Mouse (Mus musculus): ENCODE results near the gene Zc3h12d. TPM values are rescaled to one million over a fixed set of nuclear protein-coding genes. Genes with fewer than 3 reads are reported as not detected.
"Not testable (repeated sequence)": the region's sequence is repeated elsewhere in the genome, so short reads cannot be mapped to it uniquely, and the experiment has no call there.

Gene Zc3h12d
- polyA plus RNA-seq, 1 experiment, result 0.22 TPM

DNA sequence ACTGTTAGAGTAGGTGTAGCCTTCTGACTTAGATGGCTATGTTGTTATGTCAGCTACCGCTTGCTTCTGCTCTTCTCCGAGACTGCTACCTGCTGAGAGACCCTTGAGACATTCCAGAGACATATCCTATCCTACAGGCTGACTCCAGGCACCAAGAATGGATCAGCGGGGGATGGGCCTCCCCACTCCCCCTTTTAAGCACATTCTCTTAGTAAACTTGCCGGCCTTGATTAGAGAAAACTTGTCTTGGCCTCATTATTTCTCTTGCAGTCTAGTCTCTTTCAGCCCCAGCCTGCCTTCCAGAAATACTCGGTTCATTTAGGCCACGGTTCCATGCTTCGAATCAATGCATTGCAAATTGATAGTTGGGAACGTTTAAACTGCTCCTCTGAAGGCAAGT lies 37.5 kb downstream of the Zc3h12d start:
- no peak for DNase-seq (ENCODE audit: extremely low spot score in 1 of 2, low spot score in 1 of 2)

DNA sequence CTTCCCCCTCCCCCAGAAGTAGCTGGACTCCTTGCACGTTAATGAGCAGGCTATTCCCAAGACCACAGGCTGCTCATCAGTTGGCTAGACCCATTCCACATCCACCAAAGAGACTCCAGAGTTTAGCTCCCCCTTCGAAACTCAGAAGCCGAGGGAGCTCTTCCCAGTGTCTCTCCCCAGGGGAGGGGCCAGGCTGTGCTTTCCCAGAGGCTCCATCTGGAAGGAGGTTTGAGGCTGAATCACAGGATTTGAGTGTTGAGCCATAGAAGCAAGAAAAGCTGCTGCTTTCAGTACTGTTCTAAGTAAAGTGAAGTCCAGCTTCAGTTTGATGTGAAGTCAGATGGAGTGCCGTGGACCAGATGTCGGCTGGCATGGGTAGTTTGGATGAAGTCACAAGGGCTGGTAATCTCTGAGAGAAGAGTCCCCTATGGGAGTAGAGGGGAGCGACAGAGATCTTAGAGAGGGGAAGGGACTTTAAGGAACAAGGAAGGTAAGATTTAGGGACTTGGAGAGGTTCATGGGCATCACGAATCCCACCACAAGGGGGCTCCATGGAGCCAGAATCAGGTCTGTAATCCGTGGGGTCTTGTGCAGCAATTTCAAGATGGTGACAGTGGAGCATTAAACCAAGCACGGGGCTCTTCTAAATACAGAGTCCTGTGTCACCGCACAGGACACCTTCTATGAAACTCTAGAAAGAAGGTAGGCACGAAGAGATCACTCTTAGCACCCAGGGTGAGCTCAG lies 38.5 kb downstream of the Zc3h12d start:
- DNase-seq (ENCODE audit: extremely low spot score in 1 of 2, low spot score in 1 of 2), result peak; percentile 20 to 70

- DNase-seq (ENCODE audit: extremely low spot score in 1 of 2, low spot score in 1 of 2), result no peak
Observed at GRCm38 (mm10) chr10:7871381-7872020, 39.2 kb downstream of the Zc3h12d start.

DNA sequence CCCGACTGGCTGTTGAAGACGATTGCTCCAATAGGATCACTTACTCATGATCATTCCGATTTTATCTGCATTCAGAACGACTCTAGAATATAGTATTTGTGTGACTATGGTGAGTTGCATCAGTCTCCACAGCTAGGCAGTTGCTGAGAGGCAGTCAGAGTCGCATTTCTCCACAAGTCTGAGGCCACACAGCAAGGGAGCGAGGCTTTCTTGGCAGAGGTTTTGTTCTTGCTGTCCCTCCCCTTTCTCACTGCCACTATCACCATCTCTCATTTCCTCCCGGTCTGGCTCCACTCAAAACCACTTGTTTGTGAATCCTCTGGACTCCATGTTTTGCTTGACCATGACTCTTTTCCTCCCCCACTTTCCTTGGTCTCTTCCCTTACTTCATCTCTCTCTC lies 41.9 kb downstream of the Zc3h12d start:
- DNase-seq (ENCODE audit: extremely low spot score in 1 of 2, low spot score in 1 of 2), result no peak

GRCm38 (mm10) chr10:7880283-7880682 lies 48.0 kb downstream of the Zc3h12d start:
- not testable (repeated sequence) for DNase-seq (ENCODE audit: extremely low spot score in 1 of 2, low spot score in 1 of 2)

DNA sequence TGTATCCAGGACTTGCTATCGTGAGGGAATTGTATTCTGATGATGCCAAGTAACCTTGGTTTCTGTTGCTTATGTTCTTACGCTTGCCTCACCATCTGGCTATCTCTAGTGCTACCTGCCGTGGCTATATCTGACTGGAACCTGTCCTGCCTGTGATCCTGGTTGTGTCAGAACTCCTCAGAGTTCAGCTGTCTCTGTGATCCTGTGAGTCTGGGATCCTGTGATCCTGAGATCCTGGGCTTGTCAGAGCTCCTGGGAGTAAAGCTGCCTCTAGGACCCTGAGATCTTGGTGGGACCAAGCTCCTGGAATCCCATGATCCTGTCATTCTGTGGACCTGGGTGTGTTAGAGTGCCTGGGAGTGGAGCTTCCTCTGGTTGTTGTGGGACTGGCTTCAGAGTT lies 49.7 kb downstream of the Zc3h12d start:
- no peak for DNase-seq (ENCODE audit: extremely low spot score in 1 of 2, low spot score in 1 of 2)

- peak; percentile 45 to 91 for DNase-seq (ENCODE audit: extremely low spot score in 1 of 2, low spot score in 1 of 2)
Observed at GRCm38 (mm10) chr10:7883524-7883923, 51.3 kb downstream of the Zc3h12d start.

GRCm38 (mm10) chr10:7888256-7888868 lies 56.1 kb downstream of the Zc3h12d start:
- DNase-seq (ENCODE audit: extremely low spot score in 1 of 2, low spot score in 1 of 2), result no peak

DNA sequence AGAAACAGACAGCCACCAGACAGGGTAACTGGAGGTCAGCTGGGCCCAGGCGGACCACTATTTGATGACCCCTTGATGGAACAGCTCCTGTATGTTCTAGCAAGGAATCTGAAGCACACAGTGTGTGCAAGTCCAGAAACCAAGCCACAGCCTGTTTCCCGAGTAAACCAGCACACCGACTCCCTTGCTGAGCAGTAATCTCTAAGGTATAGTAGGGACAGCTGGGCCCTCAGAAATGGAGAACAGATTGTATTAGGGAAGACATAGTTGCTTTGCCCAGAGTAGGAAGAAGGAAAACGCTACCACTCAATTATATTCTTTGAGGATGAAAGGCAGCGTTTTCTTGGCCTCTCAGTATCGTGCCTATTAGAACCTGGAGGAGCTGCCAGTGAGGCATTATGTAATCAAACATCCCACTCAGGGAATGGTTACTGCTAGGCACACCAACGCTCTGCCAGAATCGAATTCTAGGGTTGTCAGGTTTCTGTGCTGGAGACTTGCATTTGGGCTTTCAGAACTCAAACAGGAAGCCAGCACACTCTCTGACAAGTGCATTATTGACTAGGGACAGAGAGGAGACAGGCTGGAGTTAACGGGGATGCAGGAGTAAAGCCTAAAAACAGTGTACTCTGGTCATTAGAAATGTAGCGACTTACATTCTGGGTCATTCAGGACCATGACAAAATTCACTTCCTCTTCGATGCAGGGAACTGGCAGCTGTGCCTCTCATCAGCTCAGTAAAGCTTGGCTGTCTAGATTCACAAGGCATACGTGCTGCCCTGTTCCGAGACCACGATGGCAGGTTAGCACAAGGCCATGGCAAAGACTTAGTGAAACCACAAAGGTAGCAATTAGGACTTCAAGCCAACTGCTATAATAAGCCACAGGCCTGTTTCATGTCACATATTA lies 68.7 kb downstream of the Zc3h12d start:
- DNase-seq (ENCODE audit: extremely low spot score in 1 of 2, low spot score in 1 of 2), result peak; percentile 36 to 77

- DNase-seq (ENCODE audit: extremely low spot score in 1 of 2, low spot score in 1 of 2), result peak in 1 of 2 experiments; percentile 0
Observed at GRCm38 (mm10) chr10:7904157-7904556, 71.9 kb downstream of the Zc3h12d start.

- DNase-seq (ENCODE audit: extremely low spot score in 1 of 2, low spot score in 1 of 2), result no peak
Observed at GRCm38 (mm10) chr10:7907151-7907550, 74.9 kb downstream of the Zc3h12d start.

GRCm38 (mm10) chr10:7911268-7911667 lies 79.0 kb downstream of the Zc3h12d start:
- DNase-seq (ENCODE audit: extremely low spot score in 1 of 2, low spot score in 1 of 2), result no peak

Other genes starting within 250 kb of the Zc3h12d start
- 113 TPM in 2 replicates for gene Lrp11, start 242.7 kb upstream of the Zc3h12d start, polyA plus RNA-seq (2012; rRNA removed)
- gene Nup43, start 165.0 kb upstream of the Zc3h12d start, polyA plus RNA-seq (2012; rRNA removed), result 6.7 and 7.7 TPM in 2 replicates
- 122 and 128 TPM in 2 replicates for gene Pcmt1, start 151.3 kb upstream of the Zc3h12d start, polyA plus RNA-seq (2012; rRNA removed)
- 18.0 and 19.2 TPM in 2 replicates for gene Lats1, start 151.3 kb upstream of the Zc3h12d start, polyA plus RNA-seq (2012; rRNA removed)
- 13.6 and 13.8 TPM in 2 replicates for gene Katna1, start 106.5 kb upstream of the Zc3h12d start, polyA plus RNA-seq (2012; rRNA removed)
- 28.7 and 32.4 TPM in 2 replicates for gene Ginm1, start 39.6 kb upstream of the Zc3h12d start, polyA plus RNA-seq (2012; rRNA removed)
- 24.8 and 27.9 TPM in 2 replicates for gene Ppil4, start 39.6 kb upstream of the Zc3h12d start, polyA plus RNA-seq (2012; rRNA removed)
- gene Tab2, start 123.8 kb downstream of the Zc3h12d start, polyA plus RNA-seq (2012; rRNA removed), result 39.6 and 43.5 TPM in 2 replicates

Measured in frontal cortex, adult 2 months (tissue).